Mouse (Mus musculus) layer of hippocampus, postnatal 25 days (tissue): ENCODE data around the gene Trip6. TPM values are rescaled to one million over a fixed set of nuclear protein-coding genes. Genes with fewer than 3 reads are reported as not detected.

Source experiments
- DNase-seq, 2 experiments: peaks; one replicate each; pipeline ENCODE4 v3.0.0; 2022; ENCODE audit warnings: mixed read lengths in 2 of 2, low spot score in 1 of 2; ENCODE audit errors: extremely low spot score in 1 of 2
- total RNA-seq, 2 experiments: library from RNA; stranded (reverse); gene quantifications; 2 replicates each; pipeline ENCODE4 v1.2.3; 2021

Gene Trip6
- total RNA-seq = 1 to 10 TPM; 4.6 to 6.4 TPM

DNA sequence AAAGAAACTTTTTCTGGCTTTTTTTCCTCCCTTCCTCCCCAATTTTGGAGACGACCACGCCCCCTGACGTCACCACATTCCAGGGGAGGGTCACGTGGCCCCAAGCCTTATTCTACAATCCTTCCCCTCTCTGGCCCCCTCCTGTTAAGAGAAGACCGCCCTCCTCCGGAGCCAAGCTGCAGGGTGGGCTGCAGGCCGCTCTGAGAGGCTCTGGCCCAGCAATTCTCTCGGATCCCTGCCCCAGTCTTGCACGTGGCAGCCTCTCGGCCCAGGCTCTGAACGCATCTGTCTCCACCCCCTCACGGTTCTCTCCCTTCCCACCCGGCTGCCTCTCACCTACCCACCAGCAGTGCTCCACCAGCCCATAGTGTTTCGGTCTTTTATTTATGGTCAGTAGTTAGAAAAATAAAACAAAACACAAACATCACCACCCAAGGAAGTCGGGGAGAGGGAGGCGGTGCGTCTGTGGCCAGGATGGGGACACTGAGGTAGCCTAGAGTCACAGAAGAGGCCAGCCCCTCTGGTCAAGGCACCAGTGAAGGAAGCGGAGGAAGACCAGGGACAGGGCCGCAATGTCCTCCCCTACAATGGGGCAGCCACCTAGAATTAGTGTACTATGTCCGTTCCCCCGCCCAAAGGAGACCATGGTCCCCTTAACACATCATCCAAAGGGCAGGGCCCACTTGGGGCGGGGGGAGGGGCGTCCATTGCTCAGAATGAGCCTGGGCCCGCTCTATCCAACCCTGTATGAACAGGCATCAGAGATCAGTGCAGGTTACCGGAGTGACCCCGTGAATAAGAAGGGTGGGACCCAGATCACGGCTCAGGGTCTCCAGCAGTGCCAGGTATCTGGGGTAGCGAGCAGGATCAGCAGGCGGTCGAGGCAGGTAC, at the start of gene Trip6:
Gene Trip6 (minus strand): TSS at position 212 of the 891 bp plus-strand sequence.
- DNase-seq = peak; percentile 47 to 56

DNA sequence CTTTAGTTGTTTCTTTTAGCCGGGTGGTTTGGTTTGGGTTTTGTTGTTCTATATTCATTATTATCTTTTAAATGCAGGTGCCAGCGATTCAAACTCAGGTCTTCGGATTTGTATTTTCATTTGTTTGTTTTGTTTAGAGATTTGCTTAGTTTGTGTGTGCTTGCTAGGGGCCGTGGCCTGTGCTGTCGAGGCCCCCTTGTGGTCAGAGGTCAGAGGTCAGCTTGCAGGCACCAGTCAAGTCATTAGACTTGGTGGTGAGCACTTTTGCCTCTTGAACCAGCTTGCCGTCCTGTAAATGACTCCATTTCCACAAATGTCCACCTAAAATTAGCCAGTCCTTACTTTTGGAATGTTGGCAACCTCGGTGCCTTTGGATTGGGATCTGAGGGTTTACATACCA, 44.2 kb upstream of the Trip6 start:
- DNase-seq = no peak

DNA sequence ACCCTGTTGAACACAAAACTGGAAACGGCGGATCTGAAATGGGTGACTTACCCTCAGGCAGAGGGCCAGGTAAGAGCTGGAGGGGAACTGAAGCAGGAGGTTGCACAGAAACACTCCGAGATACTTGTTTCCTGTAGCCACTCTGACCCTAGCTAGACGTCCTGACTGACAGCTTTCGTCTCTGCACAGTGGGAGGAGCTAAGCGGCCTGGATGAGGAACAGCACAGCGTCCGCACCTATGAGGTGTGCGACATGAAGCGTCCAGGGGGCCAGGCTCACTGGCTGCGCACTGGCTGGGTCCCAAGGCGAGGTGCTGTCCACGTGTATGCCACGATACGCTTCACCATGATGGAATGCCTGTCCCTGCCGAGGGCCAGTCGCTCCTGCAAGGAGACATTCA, 39.9 kb upstream of the Trip6 start:
- no peak for DNase-seq

DNA sequence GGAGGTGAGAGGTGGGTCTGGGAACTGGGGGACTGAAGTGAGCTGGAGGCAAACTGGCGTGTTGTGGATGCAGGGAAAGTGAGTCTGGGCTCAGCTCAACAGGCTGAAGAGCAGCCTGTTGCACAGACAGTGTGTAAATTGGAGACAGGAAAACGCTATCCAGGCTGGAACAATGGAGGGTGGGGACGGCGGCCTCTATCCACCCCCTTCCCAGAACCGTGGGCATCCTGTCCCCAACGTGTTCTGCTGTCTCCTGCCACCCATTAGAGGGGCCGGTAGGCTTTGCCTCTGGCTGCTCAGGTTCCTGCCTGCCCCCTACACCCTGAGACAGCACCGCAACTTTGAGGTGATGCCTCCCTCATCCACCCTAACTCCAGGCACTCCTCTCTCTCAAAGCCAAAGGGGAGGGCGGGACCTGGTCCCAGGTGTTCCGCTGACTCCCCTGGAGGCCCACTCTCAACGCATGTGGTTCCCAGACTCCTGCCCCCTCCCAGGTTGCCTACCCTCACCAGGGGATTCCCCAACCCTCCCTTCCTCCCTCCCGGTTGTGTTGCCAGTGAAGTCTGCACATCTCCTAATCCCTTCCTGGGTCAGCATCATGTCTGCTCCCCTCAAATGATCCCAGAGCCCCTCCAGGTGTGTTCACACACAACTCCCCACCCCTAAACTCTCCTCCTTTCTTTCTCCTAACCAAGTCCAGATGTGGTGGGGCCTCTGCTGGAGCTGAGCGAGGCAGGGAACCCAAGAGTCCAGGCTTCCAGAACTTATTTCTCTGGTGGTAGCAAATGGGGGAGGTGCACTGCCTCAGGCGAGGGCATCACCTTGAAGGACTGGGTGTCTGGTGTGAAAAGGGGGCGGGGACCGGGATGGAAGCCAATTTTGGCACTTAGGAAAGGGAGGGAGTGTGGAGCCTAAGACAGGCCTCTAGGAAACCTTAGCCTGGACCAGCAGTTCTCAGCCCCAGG, 38.1 kb upstream of the Trip6 start:
- no peak for DNase-seq

DNA sequence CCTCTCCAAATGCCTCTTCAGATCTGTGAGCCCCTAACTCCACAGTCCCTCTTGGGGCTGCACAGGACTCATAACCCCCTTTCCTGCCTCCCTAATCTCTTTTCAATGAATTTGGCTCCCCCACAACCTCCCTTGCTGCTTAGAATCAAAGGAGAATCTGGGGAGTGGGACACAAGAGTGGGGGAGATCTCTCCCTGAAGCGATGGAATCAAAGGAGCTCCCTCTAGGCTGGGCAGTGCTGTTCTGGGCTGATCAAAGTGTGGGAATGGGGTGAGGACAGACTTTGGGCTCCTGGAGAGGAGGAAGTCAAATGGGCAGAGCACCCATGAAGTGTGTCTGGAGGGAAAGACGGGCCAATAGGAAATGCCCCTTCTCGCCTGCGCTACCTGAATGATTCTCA, 37.2 kb upstream of the Trip6 start:
- DNase-seq = no peak

DNA sequence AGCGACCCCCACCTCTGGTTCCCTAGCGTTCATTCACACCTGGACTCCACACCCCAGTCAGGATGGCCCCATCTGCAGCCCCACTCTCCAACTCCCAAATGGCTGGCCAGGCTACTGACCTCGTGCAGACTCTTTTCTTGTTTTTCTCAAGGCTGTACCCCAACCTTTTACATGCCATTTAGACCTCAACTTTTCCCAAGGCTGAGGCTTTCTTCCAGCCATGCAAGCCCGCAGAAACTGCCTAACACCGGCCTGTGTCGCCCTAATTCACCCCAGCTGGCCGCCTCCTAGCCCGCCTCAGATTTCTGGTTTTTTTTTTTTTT, 36.8 kb upstream of the Trip6 start:
- DNase-seq = no peak

DNA sequence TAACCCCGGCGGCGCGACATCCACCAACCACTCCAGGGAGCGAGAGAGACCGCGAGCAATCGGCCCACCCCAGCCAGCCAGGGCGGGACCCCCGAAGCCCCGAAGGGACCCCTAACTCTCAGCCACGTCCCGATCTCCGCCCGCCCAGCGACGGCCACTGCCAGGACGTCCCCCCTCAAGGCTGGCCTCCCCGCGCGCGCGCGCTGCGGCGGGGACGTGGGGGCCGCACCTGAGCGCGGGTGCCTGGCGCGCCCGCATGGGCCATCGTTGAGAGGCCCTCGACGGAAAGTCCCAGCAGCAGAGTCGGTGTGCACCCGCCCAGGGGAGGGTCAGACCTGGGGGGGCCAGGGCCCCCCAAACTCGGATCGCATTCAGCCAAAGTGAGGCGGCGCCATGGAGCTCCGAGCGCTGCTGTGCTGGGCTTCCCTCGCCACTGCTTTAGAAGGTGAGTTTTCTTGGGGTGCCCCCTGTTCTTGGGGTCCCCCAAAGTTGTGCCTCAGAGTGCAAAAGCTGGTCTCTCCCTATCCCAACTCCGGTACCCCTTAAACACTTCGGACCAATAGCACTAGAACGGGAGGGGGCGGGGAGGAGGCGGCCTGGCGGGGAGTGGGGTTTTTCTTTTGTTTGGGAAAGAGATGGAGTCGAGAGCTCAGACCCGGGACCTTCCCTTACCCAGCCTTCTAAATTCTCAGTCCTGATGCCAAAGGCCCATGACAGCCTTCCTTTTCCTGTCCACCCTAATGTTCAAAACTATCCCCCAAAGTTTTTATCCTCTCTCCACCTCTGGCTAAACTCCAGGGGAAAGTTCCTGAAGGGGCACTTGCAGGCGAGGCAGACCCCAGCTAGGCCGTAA, 36.2 kb upstream of the Trip6 start:
- DNase-seq = no peak

DNA sequence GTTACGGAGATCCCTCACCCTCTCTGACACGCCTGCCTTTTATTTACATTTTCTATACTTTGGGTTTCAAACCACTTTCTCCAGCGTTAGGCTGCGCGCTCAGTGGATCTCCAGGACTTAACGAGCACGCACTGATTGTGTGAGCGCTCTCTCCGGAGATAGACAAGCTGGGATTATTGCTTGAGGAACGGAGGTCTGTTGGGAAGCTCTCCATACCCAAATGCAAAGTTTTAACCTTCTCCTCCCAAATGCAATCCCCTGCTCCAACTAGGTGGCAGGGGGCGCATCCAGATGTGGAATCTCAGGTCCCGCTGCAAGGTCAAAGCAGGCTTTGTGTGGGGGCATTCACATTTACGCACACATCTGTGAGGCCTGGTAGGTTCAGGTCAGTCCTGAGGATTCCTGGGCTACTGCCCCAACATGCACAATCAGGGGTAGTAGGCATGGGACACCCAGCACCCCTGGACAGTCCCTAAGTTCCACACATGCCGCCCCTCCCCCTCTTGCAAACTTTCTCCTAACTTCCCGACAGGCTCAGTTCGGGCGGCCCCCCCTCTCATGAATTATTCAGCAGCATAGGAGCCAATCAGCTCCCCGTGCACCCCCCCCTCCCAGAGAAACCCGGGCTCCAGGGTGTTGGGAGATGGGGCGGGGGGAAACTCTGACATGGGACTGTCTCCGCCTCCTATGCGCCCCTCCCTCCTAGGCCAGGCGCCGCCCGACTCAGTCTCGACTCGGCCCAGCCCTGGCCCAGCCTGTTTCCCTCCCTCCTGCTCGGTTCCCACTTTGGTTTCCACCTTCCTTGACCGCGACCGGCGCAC, 35.4 kb upstream of the Trip6 start, which contains the start of gene Ephb4:
Gene Ephb4 (plus strand): TSS at position 726 of the 821 bp plus-strand sequence.
- peak in 1 of 2 experiments; percentile 38 for DNase-seq

DNA sequence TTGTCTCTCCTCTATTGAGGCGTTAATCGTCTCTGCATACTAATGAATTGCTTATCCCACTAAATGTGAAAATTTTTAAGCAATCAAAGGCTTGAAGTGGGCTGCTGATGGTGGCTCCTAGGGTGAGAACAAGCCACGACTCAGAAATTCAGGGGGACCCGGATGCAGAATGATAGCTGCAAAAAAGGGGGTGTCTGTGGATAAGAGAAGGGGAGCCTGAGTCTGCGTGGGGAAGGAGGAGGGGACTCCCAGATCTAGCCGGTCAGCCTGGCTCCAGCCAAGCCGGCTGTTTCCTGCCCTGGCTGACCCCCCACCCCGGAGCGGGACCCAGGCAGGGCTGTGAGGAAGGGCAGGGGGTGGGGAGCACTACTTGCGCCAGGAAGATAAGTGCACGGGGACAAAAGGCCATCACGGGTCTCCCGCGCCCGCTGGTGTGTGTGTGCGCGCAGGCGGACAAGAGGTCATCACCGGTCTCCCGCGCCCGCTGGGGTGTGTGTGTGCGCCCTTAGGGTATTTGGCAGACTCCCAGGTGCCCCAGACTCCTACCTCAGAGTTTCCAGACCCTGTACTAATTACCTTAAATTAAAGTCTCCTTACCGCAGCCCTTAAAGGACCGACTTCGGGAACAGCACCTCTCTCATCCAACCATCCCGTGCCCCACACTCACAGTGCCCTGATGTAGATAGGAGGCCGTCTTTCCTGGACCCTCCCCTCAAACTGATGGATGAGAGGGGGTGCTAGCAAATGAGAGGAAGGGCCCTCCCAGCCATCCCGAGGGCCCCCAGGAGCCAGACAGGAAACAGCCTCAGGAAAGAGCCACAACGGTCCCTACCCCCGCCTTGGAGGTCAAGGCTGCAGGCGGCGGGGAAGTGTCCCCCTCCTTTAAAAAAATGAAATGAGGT, 34.5 kb upstream of the Trip6 start:
- DNase-seq = no peak

DNA sequence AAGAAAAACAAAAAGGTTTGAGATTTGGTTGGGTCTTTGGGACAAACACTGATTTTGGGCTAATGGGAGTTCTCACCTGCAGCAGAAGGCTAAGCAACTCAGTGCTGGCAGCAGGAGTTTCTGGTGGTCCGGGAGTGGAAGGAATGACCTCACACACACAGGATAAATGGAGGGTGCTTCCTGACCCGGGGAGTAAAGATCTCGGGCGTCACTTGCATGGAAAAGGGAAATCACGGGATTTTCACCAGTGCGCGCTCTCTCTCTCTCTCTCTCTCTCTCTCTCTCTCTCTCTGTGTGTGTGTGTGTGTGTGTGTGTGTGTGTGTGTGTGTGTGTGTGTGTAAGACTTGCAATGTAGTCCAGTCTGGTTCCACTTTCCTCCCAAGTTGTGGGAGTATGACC, 33.7 kb upstream of the Trip6 start:
- DNase-seq = no peak

DNA sequence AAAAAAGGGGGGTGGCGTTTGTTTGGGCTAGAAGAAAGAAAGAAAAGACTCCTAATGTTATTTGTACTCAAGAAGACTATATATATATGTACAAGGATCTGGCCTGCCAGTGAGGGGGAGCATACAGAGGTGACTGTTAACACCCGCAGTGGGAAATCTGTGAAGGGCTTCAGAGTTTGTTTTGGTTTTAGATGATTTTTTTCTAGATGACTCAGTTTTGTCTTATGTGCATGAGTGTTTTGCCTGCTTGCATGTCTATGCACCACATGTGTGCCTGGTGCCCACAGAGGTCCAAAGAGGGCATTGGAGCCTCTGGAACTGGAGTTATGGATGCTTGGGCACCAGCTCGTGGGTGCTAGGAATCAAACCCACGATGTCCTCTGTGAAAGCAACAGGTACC, 32.8 kb upstream of the Trip6 start:
- no peak for DNase-seq

DNA sequence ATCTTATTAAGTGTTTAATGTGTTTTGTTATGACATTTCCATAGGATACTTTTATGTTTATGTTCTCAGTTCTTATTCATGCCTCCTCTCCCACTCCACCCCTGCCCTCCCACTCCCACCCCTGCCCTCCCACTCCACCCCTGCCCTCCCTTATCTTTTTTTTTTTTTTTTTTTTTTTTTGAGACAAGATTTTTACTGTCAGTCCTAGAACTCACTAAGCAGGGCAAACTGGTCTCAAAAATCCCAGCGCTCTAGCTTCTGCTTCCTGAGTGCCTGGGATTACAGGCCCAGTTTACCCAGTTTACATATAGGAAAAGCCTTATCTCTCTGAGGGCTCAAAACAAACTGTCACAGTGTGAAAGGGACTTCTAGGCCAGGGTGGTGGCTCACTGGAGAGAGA, 32.2 kb upstream of the Trip6 start:
- no peak for DNase-seq

DNA sequence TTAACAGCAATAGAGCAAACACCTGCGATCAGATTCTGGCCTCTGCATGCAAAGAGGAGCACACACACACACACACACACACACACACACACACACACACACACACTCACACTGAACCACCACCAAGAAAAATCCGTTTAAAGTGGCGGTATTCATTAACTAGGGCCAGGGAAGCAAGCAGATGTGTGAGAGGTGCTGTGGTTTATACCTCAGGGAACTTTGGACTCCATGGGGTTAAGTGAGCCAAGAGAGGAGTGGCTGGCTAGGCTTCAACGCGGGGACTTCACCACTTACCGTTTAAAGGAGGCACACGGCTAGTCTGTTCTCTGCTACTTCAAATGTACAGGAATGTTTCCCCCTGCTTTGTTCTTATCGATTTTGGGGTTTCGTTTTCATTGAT, 31.6 kb upstream of the Trip6 start:
- no peak for DNase-seq

DNA sequence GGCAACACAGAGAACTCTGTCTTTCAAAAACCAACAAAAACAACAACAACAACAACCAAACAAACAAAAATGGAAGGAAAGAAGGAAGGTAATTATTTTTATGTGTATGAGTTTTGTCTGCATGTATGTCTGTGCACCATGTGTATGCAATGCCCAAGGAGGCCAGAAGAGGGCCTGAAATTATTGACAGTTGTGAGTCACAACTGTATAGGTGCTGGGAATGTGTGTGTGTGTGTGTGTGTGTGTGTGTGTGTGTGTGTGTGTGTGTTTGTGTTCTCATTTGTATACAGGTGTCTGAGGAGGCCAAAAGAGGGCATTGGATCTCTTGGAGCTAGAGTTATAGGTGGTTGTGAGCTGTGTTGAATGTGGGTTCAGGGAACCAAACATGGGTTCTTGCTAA, 29.7 kb upstream of the Trip6 start:
- DNase-seq = no peak

DNA sequence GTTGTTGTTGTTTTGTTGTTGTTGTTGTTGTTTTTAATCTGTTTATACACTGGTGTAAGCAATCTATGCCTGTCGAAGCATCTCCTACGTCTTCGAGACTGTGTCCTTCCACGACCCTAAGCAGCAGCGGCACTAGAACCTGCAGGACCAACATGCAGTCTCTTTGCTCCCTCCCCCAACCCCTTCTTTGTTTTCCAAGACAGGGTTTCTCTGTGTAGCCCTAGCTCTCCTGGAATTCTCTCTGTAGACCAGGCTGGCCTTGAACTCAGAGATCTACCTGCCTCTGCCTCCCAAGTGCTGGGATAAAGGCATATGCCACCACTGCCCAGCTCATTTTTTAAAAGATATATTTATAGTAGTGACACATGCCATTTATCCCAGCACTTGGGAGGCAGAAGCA, 29.2 kb upstream of the Trip6 start:
- no peak for DNase-seq

DNA sequence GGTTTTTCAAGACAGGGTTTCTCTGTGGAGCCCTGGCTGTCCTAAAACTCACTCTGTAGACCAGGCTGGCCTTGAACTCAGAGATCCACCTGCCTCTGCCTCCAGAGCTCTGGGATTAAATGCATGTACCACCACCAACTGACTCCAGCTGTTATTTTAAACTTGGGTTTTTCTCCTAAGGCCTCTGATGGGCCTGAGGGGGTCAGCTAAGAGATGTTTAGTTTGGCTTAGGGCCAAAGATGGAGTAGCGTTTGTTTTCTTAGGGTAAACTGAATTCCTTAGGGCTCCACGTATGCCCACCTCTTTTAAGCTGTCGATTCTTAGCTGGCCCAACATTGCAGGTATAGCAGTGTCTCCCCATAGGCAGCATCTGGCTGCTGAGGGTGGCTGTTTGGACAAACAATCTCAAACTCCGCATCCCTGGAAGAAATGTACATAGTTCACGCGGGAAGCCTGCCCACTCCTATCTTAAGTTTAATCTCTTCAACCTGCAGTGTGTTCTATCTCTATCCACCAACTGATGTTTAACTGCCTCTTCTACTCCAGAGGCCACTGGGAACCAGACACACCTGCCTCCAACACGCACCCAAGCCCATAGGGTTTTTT, 28.3 kb upstream of the Trip6 start:
- no peak for DNase-seq

DNA sequence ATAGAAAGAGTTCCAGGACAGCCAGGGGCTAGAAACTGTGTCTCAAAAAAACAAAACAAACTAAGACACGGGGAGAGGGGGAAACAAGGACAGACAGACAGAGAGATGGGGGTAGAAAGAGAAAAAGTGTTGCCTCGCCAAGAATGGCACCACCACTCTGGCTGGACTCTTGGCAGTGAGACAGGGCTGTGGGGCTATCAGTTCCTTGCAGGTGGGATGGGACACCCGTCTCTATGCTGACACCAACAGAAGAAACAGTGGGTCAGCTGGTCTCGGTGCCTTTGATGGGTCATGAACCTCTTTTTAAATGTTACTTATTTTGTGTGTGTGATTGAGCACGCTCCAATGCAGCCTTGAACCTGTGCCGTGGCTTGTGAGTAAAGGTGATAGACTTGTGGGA, 26.0 kb upstream of the Trip6 start:
- no peak for DNase-seq

DNA sequence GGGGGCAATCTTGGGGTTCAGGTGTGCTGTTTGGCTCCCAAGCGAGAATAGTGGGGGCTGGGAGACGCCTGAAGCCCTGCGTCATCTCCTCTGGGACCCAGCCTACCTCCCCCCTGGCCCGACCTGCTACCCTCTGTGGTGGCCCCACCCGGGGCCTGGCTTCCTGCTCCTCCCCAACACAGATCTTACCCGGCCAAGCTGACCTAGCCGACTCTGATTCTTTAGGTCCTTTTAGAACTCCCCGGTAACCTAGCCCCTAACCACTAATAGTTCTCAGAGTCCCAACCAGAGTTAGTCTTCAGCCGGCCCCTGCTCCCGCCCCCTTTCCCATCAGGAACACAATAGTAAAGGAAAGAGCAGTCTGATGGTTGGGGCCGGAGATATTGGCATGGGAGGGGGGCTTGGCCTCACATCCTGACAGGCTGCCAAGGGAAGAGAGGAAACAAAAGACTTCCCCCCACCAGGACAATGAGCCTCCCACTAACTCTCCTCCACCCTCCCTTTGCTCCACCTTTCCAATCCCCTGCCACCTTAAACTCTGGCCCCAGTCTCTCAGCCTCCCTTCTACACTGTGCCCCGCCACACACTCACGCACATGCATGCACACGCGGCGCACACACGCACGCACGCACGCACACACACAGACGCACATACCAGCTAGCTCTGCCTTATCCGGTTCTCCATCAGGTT, 25.2 kb upstream of the Trip6 start:
- peak in 1 of 2 experiments; percentile 24 for DNase-seq
